Mouse (Mus musculus) mouse embryonic stem cell (cell line): ENCODE measurements around the gene Olfr926.
"Not testable (repeated sequence)": the region's sequence is repeated elsewhere in the genome, so short reads cannot be mapped to it uniquely, and the experiment has no call there.

Source experiments
- in situ Hi-C, 2 experiments: fragments of 300-500 bp; cut with MboI; formaldehyde crosslinking; loops; 1 replicate in 1 of 2; 3 replicates in 1 of 2; pipeline ENCODE4 v1.14.3; 2019 to 2020; ENCODE audit warnings: low sequenced_read_pairs in 2 of 2, low pct_unique_long_range_greater_than_20kb in 1 of 2, mixed read lengths in 1 of 2; ENCODE audit not compliant: unreplicated experiment in 1 of 2

Olfr926 gene

GRCm38 (mm10) chr9:38876826-38877225 lies at the start of gene Olfr926:
Olfr926 (plus strand) TSS chr9:38877126.
- in situ Hi-C loops: no loop called here

- in situ Hi-C loops: no loop called here
These were observed 43.9 kb upstream of the Olfr926 start for GRCm38 (mm10) chr9:38833027-38833426.

- in situ Hi-C loops: no loop called here
These were observed 32.8 kb upstream of the Olfr926 start, which contains the start of gene Olfr924 for GRCm38 (mm10) chr9:38844149-38844548. Olfr924 (plus strand) TSS chr9:38844449.

- in situ Hi-C loops: no loop called here
These were observed 22.2 kb upstream of the Olfr926 start, which contains the start of gene Olfr26 for GRCm38 (mm10) chr9:38854760-38855159. Olfr26 (plus strand) TSS chr9:38855060.

- in situ Hi-C loops: not testable (repeated sequence)
These were observed 2.0 kb upstream of the Olfr926 start for GRCm38 (mm10) chr9:38874880-38875279.
